Mouse (Mus musculus): ENCODE results near the gene Vmn2r41.
"Not testable (repeated sequence)": the region's sequence is repeated elsewhere in the genome, so short reads cannot be mapped to it uniquely, and the experiment has no call there.

Gene Vmn2r41

DNA sequence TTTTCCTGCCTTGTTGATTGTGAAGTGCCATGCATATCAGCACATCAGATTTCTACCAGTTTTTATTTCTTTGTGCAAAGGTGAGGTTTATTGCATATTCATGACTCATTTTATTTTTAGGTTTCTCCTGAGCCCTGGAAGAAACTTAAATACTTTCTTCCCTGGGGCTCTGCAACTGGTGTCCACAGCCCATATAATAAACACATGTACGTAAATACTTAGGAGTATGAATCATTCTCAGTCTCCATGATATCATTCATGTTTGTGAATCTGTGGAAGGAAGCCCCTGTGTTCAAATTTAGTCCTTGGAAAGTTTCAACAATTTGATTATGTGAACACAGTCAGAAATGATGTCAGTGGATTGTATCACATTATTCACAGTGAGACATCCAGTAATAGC, at the start of gene Vmn2r41:
TSS of gene Vmn2r41 (minus strand) at position 101 of the 400 bp plus-strand sequence.
- not testable (repeated sequence) for DNase-seq (ENCODE audit: low read depth, low spot score)

DNA sequence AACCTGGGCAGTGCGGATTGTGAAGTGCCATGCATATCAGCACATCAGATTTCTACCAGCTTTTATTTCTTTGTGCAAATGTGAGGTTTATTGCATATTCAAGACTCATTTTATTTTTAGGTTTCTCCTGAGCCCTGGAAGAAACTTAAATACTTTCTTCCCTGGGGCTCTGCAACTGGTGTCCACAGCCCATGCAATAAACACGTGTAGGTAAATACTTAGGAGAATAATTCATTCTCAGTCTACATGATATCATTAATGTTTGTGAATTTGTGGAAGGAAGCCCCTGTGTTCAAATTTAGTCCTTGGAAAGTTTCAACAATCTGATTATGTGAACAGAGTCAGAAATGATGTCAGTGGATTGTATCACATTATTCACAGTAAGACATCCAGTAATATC, 38.8 kb upstream of the Vmn2r41 start, which contains the start of gene Vmn2r42:
TSS of gene Vmn2r42 (minus strand) at position 101 of the 400 bp plus-strand sequence.
- DNase-seq (ENCODE audit: low read depth, low spot score), result not testable (repeated sequence)

DNA sequence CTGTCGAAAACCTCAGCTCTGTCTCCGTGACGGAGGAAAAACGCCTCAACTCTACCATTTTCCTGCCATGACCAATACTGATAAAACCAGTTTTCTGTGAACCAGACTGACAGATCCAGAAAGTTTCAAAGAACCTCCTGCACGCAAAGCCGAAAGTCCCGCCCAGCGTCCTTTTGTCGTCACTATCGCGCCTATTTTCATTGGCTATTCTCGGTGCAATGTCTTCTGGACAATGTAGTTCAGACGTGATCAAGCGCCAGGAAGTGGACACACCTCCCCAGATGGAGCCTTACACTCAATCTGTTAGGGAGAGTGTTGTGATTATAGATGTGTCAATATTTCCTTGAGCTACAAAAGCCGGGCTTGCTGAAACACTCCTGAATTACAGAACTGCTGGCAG, 68.6 kb downstream of the Vmn2r41 start:
- DNase-seq (ENCODE audit: low read depth, low spot score), result not testable (repeated sequence)

Measured in embryo, embryonic 11.5 days (tissue).